Mouse (Mus musculus) MEL (cell line): ENCODE results near the gene Ski. TPM values are rescaled to one million over a fixed set of nuclear protein-coding genes. Genes with fewer than 3 reads are reported as not detected.
A peak's percentile ranks its signal among the peaks of the same experiment; 100 is the strongest.

Experiments used
- DNase-seq: peaks from one replicate; pipeline ENCODE4 v3.0.0; 2011; ENCODE audit warnings: low read depth, low spot score
- H3K27ac ChIP-seq: 2 replicates; pipeline ENCODE4 v1.5.1; 2012; ENCODE audit warnings: low read depth, mild to moderate bottlenecking, control low read depth, low read length, moderate library complexity; ENCODE audit not compliant: control insufficient read depth
- H3K27me3 ChIP-seq, 2 experiments: fragments of 150-350 bp in 1 of 2; sonication (generic) in 1 of 2; 2 replicates each; pipeline ENCODE4 v1.6.1; 2012; ENCODE audit warnings: low read length in 2 of 2, mild to moderate bottlenecking in 2 of 2, improper control_type of control experiment in 1 of 2, moderate library complexity in 1 of 2; ENCODE audit not compliant: insufficient read depth in 2 of 2, control insufficient read depth in 1 of 2
- H3K36me3 ChIP-seq, 2 experiments: 2 replicates each; pipeline ENCODE4 v1.6.1; 2012 to 2014; ENCODE audit warnings: low read length in 2 of 2, improper control_type of control experiment in 1 of 2, inconsistent platforms in 1 of 2, mild to moderate bottlenecking in 1 of 2; ENCODE audit not compliant: insufficient read depth in 2 of 2, control insufficient read depth in 1 of 2
- H3K4me1 ChIP-seq, 2 experiments: fragments of 150-350 bp in 1 of 2; sonication (generic) in 1 of 2; 2 replicates each; pipeline ENCODE4 v1.6.1; 2012; ENCODE audit warnings: low read length in 2 of 2, improper control_type of control experiment in 1 of 2, mild to moderate bottlenecking in 1 of 2; ENCODE audit not compliant: insufficient read depth in 2 of 2, control insufficient read depth in 1 of 2
- H3K4me3 ChIP-seq, 2 experiments: fragments of 150-350 bp in 1 of 2; sonication (generic) in 1 of 2; 2 replicates each; pipeline ENCODE4 v1.5.1; 2012; ENCODE audit warnings: low read depth in 2 of 2, low read length in 2 of 2, mild to moderate bottlenecking in 2 of 2, moderate library complexity in 2 of 2, control low read depth in 1 of 2, improper control_type of control experiment in 1 of 2; ENCODE audit not compliant: control insufficient read depth in 1 of 2, insufficient read depth in 1 of 2
- H3K79me2 ChIP-seq: 2 replicates; pipeline ENCODE4 v1.6.1; 2012; ENCODE audit warnings: mild to moderate bottlenecking, low read length, moderate library complexity; ENCODE audit not compliant: control insufficient read depth, poor library complexity, insufficient read depth
- H3K9ac ChIP-seq: 2 replicates; pipeline ENCODE4 v1.6.1; 2012; ENCODE audit warnings: low read depth, mild to moderate bottlenecking, control low read depth, low read length, moderate library complexity; ENCODE audit not compliant: control insufficient read depth, poor library complexity, severe bottlenecking
- H3K9me3 ChIP-seq: fragments of 150-350 bp; sonication (generic); replicated peaks from 2 replicates; pipeline ENCODE4 v1.6.1; 2012; ENCODE audit warnings: mild to moderate bottlenecking, low read length, improper control_type of control experiment, moderate library complexity; ENCODE audit not compliant: insufficient read depth
- BHLHE40 ChIP-seq: IDR thresholded peaks from 2 replicates; pipeline ENCODE4 v1.6.1; 2012; ENCODE audit warnings: low read depth, mild to moderate bottlenecking, inconsistent platforms, low read length, improper control_type of control experiment, borderline replicate concordance
- CHD1 ChIP-seq: IDR thresholded peaks from 2 replicates; pipeline ENCODE4 v1.6.1; 2012; ENCODE audit warnings: low read depth, mild to moderate bottlenecking, inconsistent platforms, low read length, improper control_type of control experiment
- ELF1 ChIP-seq: IDR thresholded peaks from 2 replicates; pipeline ENCODE4 v1.6.1; 2014; ENCODE audit warnings: low read depth, mild to moderate bottlenecking, inconsistent platforms, low read length, improper control_type of control experiment, moderate library complexity
- EP300 ChIP-seq, 2 experiments: IDR thresholded peaks; 2 replicates each; pipeline ENCODE4 v1.6.1; 2011; ENCODE audit warnings: improper control_type of control experiment in 2 of 2, low read length in 2 of 2, low read depth in 1 of 2, mild to moderate bottlenecking in 1 of 2
- ETS1 ChIP-seq: IDR thresholded peaks from 2 replicates; pipeline ENCODE4 v1.6.1; 2012; ENCODE audit warnings: low read depth, mild to moderate bottlenecking, inconsistent platforms, low read length, improper control_type of control experiment, moderate library complexity
- KAT2A ChIP-seq: conservative IDR thresholded peaks from 2 replicates; pipeline ENCODE4 v1.6.1; 2012; ENCODE audit warnings: low read depth, low read length, improper control_type of control experiment, inconsistent platforms
- MYB ChIP-seq: IDR thresholded peaks from 2 replicates; pipeline ENCODE4 v1.6.1; 2011; ENCODE audit warnings: mild to moderate bottlenecking, low read depth, low read length, improper control_type of control experiment
- MYC ChIP-seq: IDR thresholded peaks from 2 replicates; pipeline ENCODE4 v1.6.1; 2011; ENCODE audit warnings: low read depth, mild to moderate bottlenecking, low read length, improper control_type of control experiment, moderate library complexity
- NELFE ChIP-seq: IDR thresholded peaks from 2 replicates; pipeline ENCODE4 v1.6.1; 2011; ENCODE audit warnings: low read depth, low read length, improper control_type of control experiment
- NRF1 ChIP-seq: IDR thresholded peaks from 2 replicates; pipeline ENCODE4 v1.6.1; 2014; ENCODE audit warnings: low read depth, mild to moderate bottlenecking, inconsistent platforms, low read length, improper control_type of control experiment, moderate library complexity; ENCODE audit not compliant: poor library complexity, insufficient read depth, severe bottlenecking
- POLR2A ChIP-seq, 2 experiments: IDR thresholded peaks; 2 replicates each; pipeline ENCODE4 v1.6.1; 2011 to 2012; ENCODE audit warnings: low read length in 2 of 2, mild to moderate bottlenecking in 2 of 2, control low read depth in 1 of 2, improper control_type of control experiment in 1 of 2, low read depth in 1 of 2, moderate library complexity in 1 of 2; ENCODE audit not compliant: control insufficient read depth in 1 of 2, insufficient read depth in 1 of 2, poor library complexity in 1 of 2
- POLR2AphosphoS5 ChIP-seq: IDR thresholded peaks from 2 replicates; pipeline ENCODE4 v1.6.1; 2012; ENCODE audit warnings: low read depth, borderline replicate concordance, mild to moderate bottlenecking, inconsistent platforms, low read length, moderate library complexity, mixed read lengths
- RCOR1 ChIP-seq: IDR thresholded peaks from 2 replicates; pipeline ENCODE4 v1.6.1; 2012; ENCODE audit warnings: low read depth, mild to moderate bottlenecking, inconsistent platforms, low read length, improper control_type of control experiment
- SIN3A ChIP-seq: IDR thresholded peaks from 2 replicates; pipeline ENCODE4 v1.6.1; 2012; ENCODE audit warnings: low read length, improper control_type of control experiment, inconsistent platforms
- SMC3 ChIP-seq: IDR thresholded peaks from 2 replicates; pipeline ENCODE4 v1.6.1; 2011; ENCODE audit warnings: low read depth, low read length, improper control_type of control experiment
- TBP ChIP-seq: IDR thresholded peaks from 2 replicates; pipeline ENCODE4 v1.8.0; 2011; ENCODE audit warnings: low read depth, low read length, improper control_type of control experiment
- TCF12 ChIP-seq: IDR thresholded peaks from 2 replicates; pipeline ENCODE4 v1.6.1; 2014; ENCODE audit warnings: low read depth, mild to moderate bottlenecking, inconsistent platforms, low read length, improper control_type of control experiment, moderate library complexity
- USF1 ChIP-seq: IDR thresholded peaks from 2 replicates; pipeline ENCODE4 v1.6.1; 2014; ENCODE audit warnings: low read depth, mild to moderate bottlenecking, inconsistent platforms, low read length, improper control_type of control experiment, moderate library complexity
- USF2 ChIP-seq, 2 experiments: IDR thresholded peaks; 2 replicates each; pipeline ENCODE4 v1.6.1; 2011 to 2012; ENCODE audit warnings: improper control_type of control experiment in 2 of 2, low read length in 2 of 2, borderline replicate concordance in 1 of 2, inconsistent platforms in 1 of 2, low read depth in 1 of 2, mild to moderate bottlenecking in 1 of 2; ENCODE audit not compliant: insufficient read depth in 1 of 2
- ZC3H11A ChIP-seq: IDR thresholded peaks from 2 replicates; pipeline ENCODE4 v1.6.1; 2012; ENCODE audit warnings: low read depth, mild to moderate bottlenecking, inconsistent platforms, low read length, improper control_type of control experiment
- ZKSCAN1 ChIP-seq: IDR thresholded peaks from 2 replicates; pipeline ENCODE4 v1.6.1; 2012; ENCODE audit warnings: low read depth, mild to moderate bottlenecking, inconsistent platforms, low read length, improper control_type of control experiment, moderate library complexity
- ZMIZ1 ChIP-seq: IDR thresholded peaks from 2 replicates; pipeline ENCODE4 v1.6.1; 2012; ENCODE audit warnings: low read depth, mild to moderate bottlenecking, inconsistent platforms, low read length, improper control_type of control experiment, moderate library complexity
- ZNF384 ChIP-seq: IDR thresholded peaks from 2 replicates; pipeline ENCODE4 v1.6.1; 2012; ENCODE audit warnings: low read depth, mild to moderate bottlenecking, inconsistent platforms, low read length, improper control_type of control experiment
- polyA plus RNA-seq, 2 experiments: library from polyadenylated mRNA; stranded (reverse) in 1 of 2; unstranded in 1 of 2; fragments of >175 nt in 1 of 2; fragments of >200 nt in 1 of 2; gene quantifications; 2 replicates each; pipeline versions ENCODE4 v1.2.1 to v1.2.4; 2012; ENCODE audit warnings: low replicate concordance in 2 of 2, low read depth in 1 of 2; ENCODE audit not compliant: insufficient read length in 2 of 2, insufficient read depth in 1 of 2, missing spikeins in 1 of 2
- total RNA-seq: library from RNA; depleted of rRNA; stranded (reverse); fragments of 300-350 nt; gene quantifications from 2 replicates; pipeline ENCODE4 v1.2.3, GENCODE M21; 2012

The Ski gene
- total and polyA plus RNA-seq, 3 experiments, result 6.9 to 16.1 TPM; not detected in 1

DNA sequence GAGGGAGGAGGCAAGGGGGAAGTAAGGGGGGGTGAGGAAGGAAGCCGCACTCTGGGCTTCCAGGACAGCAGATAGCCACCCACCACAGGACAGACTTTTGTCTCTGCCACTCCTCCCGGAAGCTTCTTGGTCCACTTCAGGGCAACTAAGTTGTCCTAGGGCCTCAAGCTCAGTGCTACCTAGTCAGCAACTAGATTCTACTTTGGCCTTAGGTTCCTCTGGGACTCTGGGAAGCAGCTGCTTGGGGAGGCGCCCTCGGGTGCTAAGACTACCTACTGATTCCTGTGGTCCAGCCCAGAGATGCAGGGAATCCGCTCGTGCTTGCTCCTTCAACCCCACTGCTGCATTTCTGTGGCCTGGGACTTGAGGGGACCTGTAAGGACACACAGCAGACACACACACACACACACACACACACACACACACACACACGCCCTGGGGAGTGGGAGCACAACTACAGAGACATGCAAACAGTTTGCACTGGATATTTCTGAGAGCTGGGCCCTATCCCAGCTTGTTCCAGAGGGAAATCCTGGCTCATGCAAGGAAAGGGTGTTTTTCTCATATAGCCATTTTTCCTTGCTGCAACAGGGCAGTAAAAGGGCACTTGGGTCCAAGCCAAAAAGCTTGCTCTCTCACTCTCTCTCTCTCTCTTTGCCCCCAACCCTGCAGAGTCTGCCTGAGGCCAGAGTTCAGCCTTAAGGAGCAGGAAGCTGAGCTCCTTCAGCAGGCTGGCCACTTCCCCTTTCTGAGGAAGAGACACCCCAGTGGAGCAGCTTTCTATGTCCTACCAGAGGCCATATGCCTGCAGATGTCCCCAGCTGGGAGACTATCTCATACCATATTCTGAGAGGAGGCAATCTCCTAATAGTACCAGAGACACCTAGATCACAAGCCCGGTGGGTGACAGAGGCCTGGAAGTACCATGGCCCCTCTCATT is 12.2 kb upstream of the Ski start:
- Histone ChIP-seq H3K27ac (peak overlapping the region; percentile 52; the same call in 1 of the 2 replicates), H3K4me3 (peak overlapping the region in 1 of 2 experiments; percentile 2; a peak in 1 of 4 replicates), H3K27me3 (peaks cover 1 to 6% of the 10 kb centered on the region in 2 experiments), H3K36me3 (peaks cover 0 to 2% of the 10 kb centered on the region in 2 experiments; a peak in 1 of 4 replicates), H3K9me3 (no peaks in the 10 kb centered on the region), H3K4me1 (0 out of 4 replicates have a peak, but pooled peaks cover 0 to 10% of the 10 kb centered on the region in 2 experiments), H3K79me2 (no peaks in the 10 kb centered on the region), H3K9ac (peak overlapping the region; percentile 45)
- TF ChIP-seq ELF1, result 0 out of 2 replicates have a peak, but pooled peaks have one; percentile 34
- TF ChIP-seq ETS1, result no peak
- TF ChIP-seq SIN3A, result no peak
- TF ChIP-seq TBP, result no peak
- no peak for TF ChIP-seq BHLHE40
- no peak for TF ChIP-seq NELFE
- DNase-seq, result peak; percentile 82

DNA sequence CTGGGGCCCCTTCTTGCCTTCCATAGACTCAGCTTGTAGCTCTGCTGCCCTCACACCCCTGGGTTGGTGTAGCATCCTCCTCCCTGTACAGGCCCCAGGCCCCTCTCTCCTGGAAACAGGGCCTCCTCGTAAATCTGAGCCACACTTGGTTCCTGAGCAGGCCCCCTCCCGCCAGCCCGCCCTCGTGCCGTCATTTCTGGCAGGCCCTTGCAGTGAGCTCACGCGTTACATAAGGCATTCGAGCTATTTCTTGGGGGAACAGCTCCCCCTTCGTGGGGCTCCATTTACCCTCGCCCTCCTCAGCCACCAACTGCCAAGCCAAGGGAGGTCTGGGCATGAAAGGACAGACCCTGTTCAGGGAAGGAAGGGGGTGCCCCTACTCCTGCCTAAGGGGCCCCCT is 11.5 kb upstream of the Ski start:
- H3K36me3 ChIP-seq, result peaks cover 0 to 2% of the 10 kb centered on the region in 2 experiments; a peak in 1 of 4 replicates
- no peak overlapping the region for H3K9ac ChIP-seq
- DNase-seq, result no peak
- peaks cover 3 to 6% of the 10 kb centered on the region in 2 experiments for H3K27me3 ChIP-seq
- H3K9me3 ChIP-seq, result no peaks in the 10 kb centered on the region
- H3K4me1 ChIP-seq, result 0 out of 4 replicates have a peak, but pooled peaks cover 0 to 10% of the 10 kb centered on the region in 2 experiments
- H3K4me3 ChIP-seq, result no peak overlapping the region
- no peak for TF ChIP-seq ZC3H11A
- TF ChIP-seq USF2 (IDR thresholded peaks at IDR 0.05; ENCODE audit: borderline replicate concordance in 1 of 2, insufficient read depth in 1 of 2, low read depth in 1 of 2, low read length in 2 of 2), result no peak
- no peak for TF ChIP-seq NELFE
- TF ChIP-seq CHD1, result no peak
- TF ChIP-seq ZMIZ1, result no peak
- no peak for TF ChIP-seq SMC3
- no peak for TF ChIP-seq EP300 (IDR thresholded peaks at IDR 0.05; ENCODE audit: low read depth in 1 of 2, low read length in 2 of 2)
- TF ChIP-seq POLR2A (IDR thresholded peaks at IDR 0.05; ENCODE audit: control insufficient read depth in 1 of 2, insufficient read depth in 1 of 2, low read depth in 1 of 2, low read length in 2 of 2, poor library complexity in 1 of 2), result no peak
- TF ChIP-seq KAT2A, result no peak
- no peak for TF ChIP-seq POLR2AphosphoS5
- no peak for TF ChIP-seq TCF12
- no peak for TF ChIP-seq USF1
- no peak for TF ChIP-seq MYC
- TF ChIP-seq ZKSCAN1, result no peak
- TF ChIP-seq MYB, result no peak
- no peak for TF ChIP-seq RCOR1
- TF ChIP-seq ZNF384, result no peak
- no peak for TF ChIP-seq SIN3A
- no peak for TF ChIP-seq NRF1
- TF ChIP-seq, all 39 proteins: peak for 0
- Histone ChIP-seq H3K27ac (no peak overlapping the region), H3K79me2 (no peaks in the 10 kb centered on the region)
